In the genomic region with DNA sequence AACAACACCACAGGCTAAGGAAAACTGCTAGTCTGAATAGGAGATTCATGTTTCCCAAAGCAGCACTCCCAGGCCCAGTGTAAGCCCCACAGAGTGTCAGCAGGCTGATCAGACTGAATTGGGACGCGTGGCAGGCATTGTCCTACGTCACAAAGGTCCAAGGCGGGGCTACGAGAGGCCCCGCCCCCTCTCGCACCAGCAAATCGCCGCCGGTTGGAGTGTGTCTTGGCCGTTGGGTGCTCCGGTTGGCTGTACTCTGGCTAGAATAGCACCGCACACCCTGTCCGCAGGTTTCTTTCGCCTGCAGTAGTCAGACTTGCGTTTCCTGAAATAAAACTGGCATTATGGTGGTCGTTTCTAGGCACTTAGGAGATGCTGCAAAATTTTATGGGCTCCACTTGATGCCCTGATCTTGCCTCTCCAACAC, we compare ENCODE assay signal across 8 mouse cellular contexts. TPM values are rescaled to one million over a fixed set of nuclear protein-coding genes. Genes with fewer than 3 reads are reported as not detected.
DNase-seq lines count a peak whose midpoint lies in the region; ATAC-seq and TF ChIP-seq lines count a peak whose summit lies in the region.

Fkbp7 (minus strand) TSS at position 151 of the 427 bp plus-strand sequence.

- H3K4me3 ChIP-seq in ES-E14 (ENCODE audit: insufficient read depth in 1 of 2, low read depth in 1 of 2, low read length in 2 of 2, poor library complexity in 1 of 2, severe bottlenecking in 1 of 2): peak within 1 kb of the TSS; percentile 13 to 55; a peak in 3 of 4 replicates
- peak within 1 kb of the TSS; percentile 32 for H3K4me3 ChIP-seq in forebrain, embryonic 14.5 days (ENCODE audit: low read depth, low read length)
- peak within 1 kb of the TSS; percentile 53 for H3K4me3 ChIP-seq in liver, postnatal 0 days (ENCODE audit: low read depth, low read length)
- H3K4me3 ChIP-seq in neural tube, embryonic 13.5 days: peak within 1 kb of the TSS; percentile 48

- no peak within 1 kb of the TSS; the same call in 1 of the 2 replicates for H3K9ac ChIP-seq in ES-E14 (ENCODE audit: insufficient read depth, low read depth, low read length, poor library complexity, severe bottlenecking)
- peak within 1 kb of the TSS; percentile 54 for H3K9ac ChIP-seq in forebrain, embryonic 14.5 days (ENCODE audit: low read length)
- H3K9ac ChIP-seq in liver, postnatal 0 days (replicated peaks): peak within 1 kb of the TSS; percentile 61
- H3K9ac ChIP-seq in neural tube, embryonic 13.5 days: peak within 1 kb of the TSS; percentile 76

- ATAC-seq in forebrain, embryonic 14.5 days: peak; percentile 95
- ATAC-seq in liver, postnatal 0 days: peak; percentile 86
- peak; percentile 94 for ATAC-seq in neural tube, embryonic 13.5 days (ENCODE audit: low read depth)

- no peak within 1 kb of the TSS for H3K27ac ChIP-seq in ES-E14 (ENCODE audit: insufficient read depth, low read depth, low read length, poor library complexity, severe bottlenecking)
- H3K27ac ChIP-seq in forebrain, embryonic 14.5 days (ENCODE audit: low read depth, low read length): peak within 1 kb of the TSS; percentile 10; the same call in 1 of the 2 replicates
- H3K27ac ChIP-seq in liver, postnatal 0 days (ENCODE audit: low read depth): peak within 1 kb of the TSS; percentile 66
- H3K27ac ChIP-seq in neural tube, embryonic 13.5 days (replicated peaks): peak within 1 kb of the TSS; percentile 81

- no peaks in the 10 kb centered on the region for H3K36me3 ChIP-seq in ES-E14 (ENCODE audit: control insufficient read depth, insufficient read depth, low read length, poor library complexity, severe bottlenecking)
- H3K36me3 ChIP-seq in forebrain, embryonic 14.5 days (ENCODE audit: control insufficient read depth, insufficient read depth, low read length): no peaks in the 10 kb centered on the region
- peaks cover 2% of the 10 kb centered on the region; the same call in 1 of the 2 replicates for H3K36me3 ChIP-seq in liver, postnatal 0 days (replicated peaks; ENCODE audit: insufficient read depth, low read length)
- H3K36me3 ChIP-seq in neural tube, embryonic 13.5 days: no peaks in the 10 kb centered on the region

- no peak for TF ChIP-seq CTCF in liver, postnatal 0 days (IDR thresholded peaks at IDR 0.05; ENCODE audit: low read depth)

- peak within 1 kb of the TSS; percentile 51 for H3K4me2 ChIP-seq in forebrain, embryonic 14.5 days (ENCODE audit: low read length)
- peak within 1 kb of the TSS; percentile 75 for H3K4me2 ChIP-seq in liver, postnatal 0 days (ENCODE audit: low read depth, low read length)
- H3K4me2 ChIP-seq in neural tube, embryonic 13.5 days: peak within 1 kb of the TSS; percentile 76

- intact Hi-C loops in heart, postnatal 14 days (cut with DNase I): loop anchor here (2.0 to 10.0 kb wide), 2 partner anchors 24 to 192 kb away; partner anchors contain the start of genes Pjvk and Prkra

- no peaks in the 10 kb centered on the region for H3K27me3 ChIP-seq in forebrain, embryonic 14.5 days (replicated peaks; ENCODE audit: control insufficient read depth, insufficient read depth, low read length)
- no peaks in the 10 kb centered on the region for H3K27me3 ChIP-seq in liver, postnatal 0 days (ENCODE audit: insufficient read depth, low read length)
- no peaks in the 10 kb centered on the region for H3K27me3 ChIP-seq in neural tube, embryonic 13.5 days

- under 1% methylated on average over 17 of the region's 17 CpGs for whole genome bisulfite sequencing in forebrain, embryonic 14.5 days
- WGBS in liver, postnatal 0 days (ENCODE audit: insufficient replicate concordance): under 1% methylated on average over 17 of the region's 17 CpGs
- 0% methylated on average over 17 of the region's 17 CpGs for WGBS in neural tube, embryonic 13.5 days

- 0 out of 4 replicates have a peak, but pooled peaks cover 3% of the 10 kb centered on the region in 2 experiments for H3K4me1 ChIP-seq in ES-E14 (ENCODE audit: control insufficient read depth in 2 of 2, insufficient read depth in 2 of 2, low read length in 2 of 2, poor library complexity in 1 of 2)
- peaks cover 18% of the 10 kb centered on the region for H3K4me1 ChIP-seq in forebrain, embryonic 14.5 days (ENCODE audit: control insufficient read depth, insufficient read depth, low read length)
- peaks cover 27% of the 10 kb centered on the region for H3K4me1 ChIP-seq in liver, postnatal 0 days (ENCODE audit: insufficient read depth)
- H3K4me1 ChIP-seq in neural tube, embryonic 13.5 days (replicated peaks): peaks cover 52% of the 10 kb centered on the region

- in situ Hi-C loops in ES-E14 (cut with MboI; ENCODE audit: low sequenced_read_pairs in 2 of 2, unreplicated experiment in 2 of 2): no loop called here

- peak; percentile 86 for DNase-seq in ES-E14 (ENCODE audit: low read depth, low spot score)
- peak; percentile 93 for DNase-seq in cerebellum, adult 11 months
- peak; percentile 95 for DNase-seq in forebrain, embryonic 14.5 days (ENCODE audit: low spot score)
- DNase-seq in heart, postnatal 14 days: peak; percentile 89 to 93
- peak; percentile 93 for DNase-seq in layer of hippocampus, adult 11-12 months (ENCODE audit: low spot score)
- DNase-seq in liver, postnatal 0 days: peak; percentile 93
- peak; percentile 79 for DNase-seq in telencephalon, adult 2 months (ENCODE audit: low read depth, low spot score)

- TF ChIP-seq EP300 in liver, postnatal 0 days (IDR thresholded peaks at IDR 0.05; ENCODE audit: low read depth): no peak

- H3K9me3 ChIP-seq in ES-E14 (ENCODE audit: control insufficient read depth, insufficient read depth, low read depth, low read length): no peaks in the 10 kb centered on the region
- no peaks in the 10 kb centered on the region for H3K9me3 ChIP-seq in forebrain, embryonic 14.5 days (replicated peaks; ENCODE audit: control insufficient read depth, low read length)
- no peaks in the 10 kb centered on the region for H3K9me3 ChIP-seq in liver, postnatal 0 days (ENCODE audit: low read length)
- no peaks in the 10 kb centered on the region for H3K9me3 ChIP-seq in neural tube, embryonic 13.5 days

TF ChIP-seq in ES-E14, 5 proteins besides CTCF, POLR2A, EP300 and RAD21:
- TF ChIP-seq CHD2 (IDR thresholded peaks at IDR 0.05; ENCODE audit: low read depth, low read length) (no peak), ZNF384 (IDR thresholded peaks at IDR 0.05; ENCODE audit: low read depth, low read length) (no peak), HCFC1 (IDR thresholded peaks at IDR 0.05; ENCODE audit: borderline replicate concordance, insufficient read depth, low read length) (no peak), MAFK (IDR thresholded peaks at IDR 0.05; ENCODE audit: insufficient read depth, low read depth, low read length) (no peak)

RNA-seq across cellular contexts. Expression of gene Fkbp7, which starts in this region (rescaled TPM):
- total RNA-seq in ES-E14 (2012; rRNA removed): 6.2 and 7.5 TPM in 2 replicates
- 12.1 and 13.2 TPM in 2 replicates for polyA plus RNA-seq in forebrain, embryonic 14.5 days (2014; fragmentation: Nextera tagmentation; extraction: Ambion mirVana)
- 10 to 100 TPM; 23.6 to 23.7 TPM for total RNA-seq in heart, postnatal 14 days (2021)
- polyA plus RNA-seq in liver, postnatal 0 days (2015; fragmentation: Nextera tagmentation; extraction: Ambion mirVana): 6.5 and 7.9 TPM in 2 replicates
- 25.1 and 25.5 TPM in 2 replicates for polyA plus RNA-seq in neural tube, embryonic 13.5 days (2015; fragmentation: Nextera tagmentation; extraction: Ambion mirVana)
